Mouse (Mus musculus) heart, adult 2 months (tissue): ENCODE results near the gene Anapc11. TPM values are rescaled to one million over a fixed set of nuclear protein-coding genes. Genes with fewer than 3 reads are reported as not detected.

Source experiments
- DNase-seq, 2 experiments: peaks; one replicate each; pipeline ENCODE4 v3.0.0; 2021
- H3K27ac ChIP-seq: fragments of 200-600 bp; 2 replicates; pipeline ENCODE4 v1.8.1; 2022
- H3K27me3 ChIP-seq: fragments of 200-500 bp; 2 replicates; pipeline ENCODE4 v1.6.1; 2012; ENCODE audit warnings: mild to moderate bottlenecking, low read length, inconsistent platforms, mixed read lengths; ENCODE audit not compliant: control insufficient read depth, insufficient read depth
- H3K36me3 ChIP-seq: fragments of 200-500 bp; 2 replicates; pipeline ENCODE4 v1.6.1; 2012; ENCODE audit warnings: low read length, inconsistent platforms; ENCODE audit not compliant: control insufficient read depth, insufficient read depth
- H3K4me1 ChIP-seq: fragments of 200-500 bp; 2 replicates; pipeline ENCODE4 v1.6.1; 2011; ENCODE audit warnings: low read length; ENCODE audit not compliant: control insufficient read depth, insufficient read depth
- H3K4me3 ChIP-seq: fragments of 200-600 bp; 2 replicates; pipeline ENCODE4 v1.8.1; 2022
- H3K79me2 ChIP-seq: fragments of 200-500 bp; replicated peaks from 2 replicates; pipeline ENCODE4 v1.6.1; 2012; ENCODE audit warnings: mild to moderate bottlenecking, inconsistent platforms, low read length, moderate library complexity, mixed read lengths; ENCODE audit not compliant: control insufficient read depth, insufficient read depth
- H3K9ac ChIP-seq: fragments of 200-500 bp; 2 replicates; pipeline ENCODE4 v1.6.1; 2012; ENCODE audit warnings: low read depth, mild to moderate bottlenecking, control low read depth, inconsistent platforms, low read length, mixed read lengths
- CTCF ChIP-seq: fragments of 200-600 bp; IDR thresholded peaks from 2 replicates; pipeline ENCODE4 v1.8.1; 2022; ENCODE audit warnings: antibody characterized with exemption, mild to moderate bottlenecking, moderate library complexity
- EP300 ChIP-seq: fragments of 200-500 bp; IDR thresholded peaks from 2 replicates; pipeline ENCODE4 v1.6.1; 2011; ENCODE audit warnings: low read depth, low read length, control low read depth; ENCODE audit not compliant: insufficient read depth
- POLR2A ChIP-seq: fragments of 200-500 bp; IDR thresholded peaks from 2 replicates; pipeline ENCODE4 v1.6.1; 2011; ENCODE audit warnings: mild to moderate bottlenecking, low read depth, low read length, control low read depth; ENCODE audit not compliant: insufficient read depth
- WGBS: fragments of 180-500 bp; shearing (Covaris S2); methylation state at CpG from one replicate; pipeline ENCODE4 v1.1.7; 2018; 5-methylcytosine and 5-hydroxymethylcytosine counted together
- intact Hi-C: fragments of 180-260 bp; cut with DNase I; formaldehyde crosslinking; loops from one replicate; pipeline ENCODE4 v1.15.1; 2025
- polyA plus RNA-seq: library from polyadenylated mRNA; depleted of rRNA; stranded (reverse); fragments of >200 nt; gene quantifications from 2 replicates; pipeline ENCODE4 v1.2.3, GENCODE M21; 2012
- total RNA-seq, 2 experiments: library from RNA; stranded (reverse); gene quantifications; 2 replicates each; pipeline ENCODE4 v1.2.3; 2021

Gene Anapc11
- total and polyA plus RNA-seq, 3 experiments: 79.9 to 105 (median 89.0) TPM

- H3K4me3 ChIP-seq: 0 out of 2 replicates have a peak overlapping the region, but pooled peaks have one; percentile 3
- peak overlapping the region; percentile 69 for H3K27ac ChIP-seq
- peak overlapping the region; percentile 7 for H3K9ac ChIP-seq
- WGBS: 19% methylated on average over 5 of the region's 5 CpGs
- no peaks in the 10 kb centered on the region for H3K36me3 ChIP-seq
- peak; percentile 56 to 60 for DNase-seq
- H3K4me1 ChIP-seq: peaks cover 23% of the 10 kb centered on the region
- H3K27me3 ChIP-seq: no peaks in the 10 kb centered on the region
- TF ChIP-seq EP300: no peak
- no peak for TF ChIP-seq POLR2A
- TF ChIP-seq CTCF: no peak
- H3K79me2 ChIP-seq: peaks cover 5% of the 10 kb centered on the region; the same call in 1 of the 2 replicates
- intact Hi-C loops: loop anchor here (5.0 kb wide), 1 partner anchor 42 kb away; the partner anchor contains the start of gene Aspscr1
Observed at GRCm38 (mm10) chr11:120630401-120630871, 32.2 kb downstream of the Anapc11 start.

GRCm38 (mm10) chr11:120630881-120631725 lies 32.9 kb downstream of the Anapc11 start:
- intact Hi-C loops: loop anchor here (5.0 kb wide), 1 partner anchor 41 kb away; the partner anchor contains the start of gene Aspscr1
- peak overlapping the region; percentile 69 for H3K27ac ChIP-seq
- peaks cover 4% of the 10 kb centered on the region; the same call in 1 of the 2 replicates for H3K79me2 ChIP-seq
- no peaks in the 10 kb centered on the region for H3K36me3 ChIP-seq
- H3K27me3 ChIP-seq: no peaks in the 10 kb centered on the region
- TF ChIP-seq EP300: no peak
- TF ChIP-seq POLR2A: no peak
- no peak for TF ChIP-seq CTCF
- no peak overlapping the region for H3K4me3 ChIP-seq
- H3K4me1 ChIP-seq: peaks cover 22% of the 10 kb centered on the region
- 0 out of 2 replicates have a peak overlapping the region, but pooled peaks have one; percentile 5 for H3K9ac ChIP-seq
- DNase-seq: no peak
- WGBS: 25% methylated on average over 7 of the region's 7 CpGs

GRCm38 (mm10) chr11:120631726-120632448 lies 33.7 kb downstream of the Anapc11 start:
- intact Hi-C loops: loop anchor here (5.0 kb wide), 1 partner anchor 40 kb away; the partner anchor contains the start of gene Aspscr1
- 63% methylated on average over 4 of the region's 4 CpGs for WGBS
- Histone ChIP-seq H3K4me1 (peaks cover 22% of the 10 kb centered on the region), H3K27me3 (no peaks in the 10 kb centered on the region), H3K36me3 (no peaks in the 10 kb centered on the region), H3K4me3 (peak overlapping the region; percentile 89), H3K27ac (peak overlapping the region; percentile 95), H3K79me2 (0 out of 2 replicates have a peak, but pooled peaks cover 2% of the 10 kb centered on the region), H3K9ac (peak overlapping the region; percentile 85)
- no peak for TF ChIP-seq POLR2A
- TF ChIP-seq CTCF: no peak
- no peak for TF ChIP-seq EP300
- DNase-seq: peak in 1 of 2 experiments; percentile 2

GRCm38 (mm10) chr11:120632559-120633519 lies 34.6 kb downstream of the Anapc11 start:
- H3K27me3 ChIP-seq: no peaks in the 10 kb centered on the region
- intact Hi-C loops: loop anchor here (5.0 kb wide), 1 partner anchor 39 kb away; the partner anchor contains the start of gene Aspscr1
- DNase-seq: peak; percentile 81 to 86
- H3K79me2 ChIP-seq: 0 out of 2 replicates have a peak, but pooled peaks cover 2% of the 10 kb centered on the region
- no peaks in the 10 kb centered on the region for H3K36me3 ChIP-seq
- peak overlapping the region; percentile 85 for H3K9ac ChIP-seq
- peak overlapping the region; percentile 95 for H3K27ac ChIP-seq
- peaks cover 22% of the 10 kb centered on the region for H3K4me1 ChIP-seq
- peak overlapping the region; percentile 89 for H3K4me3 ChIP-seq
- TF ChIP-seq CTCF (peak; percentile 30; the same call in 1 of the 2 replicates), POLR2A (no peak)
- WGBS: under 1% methylated on average over 115 of the region's 116 CpGs
